Mouse (Mus musculus) heart, postnatal 0 days (tissue): ENCODE measurements at regions not wholly inside any gene's neighbourhood (a gene's known extent, or its start where the extent isn't known, plus 50 kb on each side); places are given as distances from the start of the nearest gene placed in this dataset.

Experiments used
- CTCF ChIP-seq: IDR thresholded peaks from 2 replicates; pipeline ENCODE4 v1.5.1; 2016; ENCODE audit warnings: antibody characterized with exemption, control low read depth, low read depth
- EP300 ChIP-seq: IDR thresholded peaks from 2 replicates; pipeline ENCODE4 v1.6.1; 2016; ENCODE audit warnings: antibody characterized with exemption, low read depth

DNA sequence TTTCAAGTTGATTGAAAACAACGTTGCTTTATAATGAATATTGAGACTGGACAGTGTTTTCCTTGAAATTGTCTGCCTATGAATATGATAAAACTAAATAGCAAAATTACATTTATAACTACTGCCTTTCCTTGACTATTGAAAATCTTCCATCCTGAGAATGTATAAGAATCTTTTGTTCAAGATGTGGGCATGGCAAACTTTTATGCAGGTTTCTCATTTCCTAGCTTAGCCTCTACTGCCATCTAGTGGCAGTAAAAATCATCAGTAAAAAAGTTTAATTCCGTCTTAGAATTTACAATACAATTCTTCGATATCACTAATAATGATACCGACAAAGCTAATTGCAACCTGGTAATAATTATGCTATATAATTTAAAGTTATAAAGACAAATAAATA lies 123.5 kb upstream of the Cypt12 start:
- TF ChIP-seq CTCF, result peak; percentile 67
- no peak for TF ChIP-seq EP300
